Mouse (Mus musculus) cerebellum, adult 11-12 months (tissue): ENCODE data around the gene Ercc6l2.

Experiments used
- DNase-seq: peaks from one replicate; pipeline ENCODE4 v3.0.0; 2022

Ercc6l2 gene

GRCm38 (mm10) chr13:63936369-63936768 is 121.3 kb downstream of the Ercc6l2 start:
- DNase-seq: no peak

GRCm38 (mm10) chr13:63940257-63940656 is 125.2 kb downstream of the Ercc6l2 start:
- no peak for DNase-seq

- DNase-seq: no peak
Observed at GRCm38 (mm10) chr13:63941170-63941569, 126.1 kb downstream of the Ercc6l2 start.

- DNase-seq: no peak
Observed at GRCm38 (mm10) chr13:63943605-63944004, 128.6 kb downstream of the Ercc6l2 start.

GRCm38 (mm10) chr13:63944344-63945021 is 129.4 kb downstream of the Ercc6l2 start:
- DNase-seq: no peak
